Mouse (Mus musculus) forebrain, embryonic 12.5 days (tissue): ENCODE measurements around the gene Rerg. TPM values are rescaled to one million over a fixed set of nuclear protein-coding genes. Genes with fewer than 3 reads are reported as not detected.
"Not testable (repeated sequence)": the region's sequence is repeated elsewhere in the genome, so short reads cannot be mapped to it uniquely, and the experiment has no call there.

ENCODE experiments used
- ATAC-seq: fragments of 200-750 bp; cut with Nextera tagmentation; 2 replicates; pipeline ENCODE4 v1.8.0; 2017; ENCODE audit warnings: moderate TSS enrichment; ENCODE audit not compliant: low FRiP score
- H3K27ac ChIP-seq: fragments of 300-500 bp; sonication (generic); 2 replicates; pipeline ENCODE4 v1.5.1; 2016; ENCODE audit warnings: mild to moderate bottlenecking
- H3K27me3 ChIP-seq: fragments of 300-500 bp; sonication (generic); 2 replicates; pipeline ENCODE4 v1.6.1; 2016; ENCODE audit warnings: mild to moderate bottlenecking
- H3K36me3 ChIP-seq: fragments of 300-500 bp; sonication (generic); replicated peaks from 2 replicates; pipeline ENCODE4 v1.6.1; 2016; ENCODE audit warnings: mild to moderate bottlenecking
- H3K4me1 ChIP-seq: fragments of 300-500 bp; sonication (generic); 2 replicates; pipeline ENCODE4 v1.6.1; 2016
- H3K4me2 ChIP-seq: fragments of 300-500 bp; sonication (generic); 2 replicates; pipeline ENCODE4 v1.6.1; 2016; ENCODE audit warnings: mild to moderate bottlenecking, moderate library complexity
- H3K4me3 ChIP-seq: fragments of 300-500 bp; sonication (generic); replicated peaks from 2 replicates; pipeline ENCODE4 v1.5.1; 2016; ENCODE audit warnings: mild to moderate bottlenecking
- H3K9ac ChIP-seq: fragments of 300-500 bp; sonication (generic); 2 replicates; pipeline ENCODE4 v1.6.1; 2016; ENCODE audit warnings: mild to moderate bottlenecking
- H3K9me3 ChIP-seq: fragments of 300-500 bp; sonication (generic); 2 replicates; pipeline ENCODE4 v1.6.1; 2016
- WGBS: fragments of 180-500 bp; shearing (Covaris S2); methylation state at CpG from one replicate; pipeline ENCODE4 v1.1.7; 2016; 5-methylcytosine and 5-hydroxymethylcytosine counted together
- polyA plus RNA-seq: library from polyadenylated mRNA; unstranded; fragments of >200 nt; fragmentation: Nextera tagmentation; extraction: Ambion mirVana; gene quantifications from 2 replicates; pipeline ENCODE4 v1.2.1, GENCODE M21; 2016

Rerg gene
- polyA plus RNA-seq, 1 experiment from 2014 or later: 4.2 TPM

DNA sequence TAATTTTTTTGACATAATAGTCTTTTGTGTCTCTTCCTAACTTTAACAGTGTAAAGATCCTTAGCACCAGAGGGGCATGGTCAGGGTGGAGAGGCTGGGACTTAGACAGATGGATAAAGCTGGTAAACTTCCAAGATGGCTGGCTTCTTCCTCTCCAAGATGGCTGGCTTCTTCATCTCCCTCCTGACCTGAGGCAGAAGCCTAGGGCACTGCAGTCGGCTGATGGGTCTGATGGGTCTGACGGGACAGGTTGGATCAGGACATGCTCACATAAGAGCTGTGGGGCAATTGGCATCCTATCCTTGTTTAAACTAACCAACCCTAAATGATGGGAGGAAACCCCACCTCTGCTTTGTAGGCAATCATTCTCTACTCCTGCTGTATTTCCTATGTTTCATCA, 112.0 kb downstream of the Rerg start:
- ATAC-seq: no peak
- Histone ChIP-seq H3K9me3 (no peaks in the 10 kb centered on the region), H3K9ac (no peak overlapping the region), H3K27ac (no peak overlapping the region), H3K27me3 (no peaks in the 10 kb centered on the region), H3K4me3 (no peak overlapping the region), H3K4me2 (no peak overlapping the region), H3K36me3 (no peaks in the 10 kb centered on the region), H3K4me1 (peaks cover under 1% of the 10 kb centered on the region; the same call in 1 of the 2 replicates)
- 92% methylated on average over 2 of the region's 2 CpGs for WGBS

DNA sequence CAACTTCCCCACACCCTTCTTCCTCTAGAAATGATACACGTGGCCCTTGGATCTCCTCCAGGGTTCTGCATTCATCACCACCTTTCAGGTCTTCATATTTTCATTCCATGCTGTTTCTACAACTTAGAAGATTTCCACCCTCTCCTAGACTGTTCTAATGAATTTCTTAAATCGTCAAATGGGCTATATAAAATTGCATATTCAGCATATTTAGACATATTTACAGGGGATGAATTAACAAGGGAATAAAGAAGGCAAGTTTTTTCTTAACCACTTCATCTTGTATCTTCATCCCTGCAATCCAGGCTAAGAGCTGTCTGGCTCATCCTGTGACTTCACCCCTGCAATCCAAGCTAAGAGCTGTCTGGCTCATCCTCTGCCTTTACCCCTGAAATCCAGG, 116.2 kb downstream of the Rerg start:
- Histone ChIP-seq H3K4me1 (no peaks in the 10 kb centered on the region), H3K27me3 (no peaks in the 10 kb centered on the region), H3K27ac (no peak overlapping the region), H3K9me3 (peaks cover 4% of the 10 kb centered on the region; the same call in 1 of the 2 replicates), H3K36me3 (no peaks in the 10 kb centered on the region), H3K9ac (no peak overlapping the region), H3K4me2 (no peak overlapping the region), H3K4me3 (no peak overlapping the region)
- whole genome bisulfite sequencing: 83% methylated on average over 2 of the region's 2 CpGs
- ATAC-seq: no peak

- H3K4me2 ChIP-seq: no peak overlapping the region
- H3K4me1 ChIP-seq: no peaks in the 10 kb centered on the region
- ATAC-seq: no peak
- no peak overlapping the region for H3K9ac ChIP-seq
- no peaks in the 10 kb centered on the region for H3K36me3 ChIP-seq
- WGBS: 79% methylated on average over 5 of the region's 5 CpGs
- peaks cover 4% of the 10 kb centered on the region; the same call in 1 of the 2 replicates for H3K9me3 ChIP-seq
- no peak overlapping the region for H3K27ac ChIP-seq
- H3K4me3 ChIP-seq: no peak overlapping the region
- H3K27me3 ChIP-seq: no peaks in the 10 kb centered on the region
These were observed 116.8 kb downstream of the Rerg start for GRCm38 (mm10) chr6:137053464-137053863.

DNA sequence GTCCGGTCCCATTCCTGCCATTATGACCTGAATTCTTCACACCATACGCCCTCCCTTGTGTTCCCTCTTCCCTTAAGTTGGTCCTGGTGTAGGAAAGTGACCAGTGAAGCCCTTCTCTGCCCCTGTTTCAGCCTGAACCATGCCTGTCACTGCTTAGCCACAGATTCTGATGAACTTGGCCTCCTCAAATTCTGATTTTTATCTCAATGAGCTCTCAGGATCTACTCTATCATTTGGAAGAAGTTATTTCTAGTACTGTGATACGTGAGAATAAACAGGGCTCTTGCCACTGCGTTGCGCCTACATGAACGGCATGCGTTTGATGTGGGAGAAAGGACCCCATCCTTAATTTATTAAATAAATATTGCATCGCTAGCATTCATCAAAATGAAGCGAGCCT, 117.3 kb downstream of the Rerg start:
- Histone ChIP-seq H3K9ac (no peak overlapping the region), H3K27ac (no peak overlapping the region), H3K4me1 (no peaks in the 10 kb centered on the region), H3K9me3 (peaks cover 4% of the 10 kb centered on the region; the same call in 1 of the 2 replicates), H3K4me3 (no peak overlapping the region), H3K27me3 (no peaks in the 10 kb centered on the region), H3K36me3 (no peaks in the 10 kb centered on the region), H3K4me2 (no peak overlapping the region)
- WGBS: 96% methylated on average over 9 of the region's 9 CpGs
- no peak for ATAC-seq

GRCm38 (mm10) chr6:137047036-137047435, 123.3 kb downstream of the Rerg start:
- no peaks in the 10 kb centered on the region for H3K4me1 ChIP-seq
- H3K27ac ChIP-seq: no peak overlapping the region
- ATAC-seq: no peak
- H3K9ac ChIP-seq: no peak overlapping the region
- no peak overlapping the region for H3K4me2 ChIP-seq
- WGBS: 91% methylated on average over 11 of the region's 11 CpGs
- H3K27me3 ChIP-seq: no peaks in the 10 kb centered on the region
- H3K4me3 ChIP-seq: no peak overlapping the region
- H3K36me3 ChIP-seq: no peaks in the 10 kb centered on the region
- peaks cover 4% of the 10 kb centered on the region; the same call in 1 of the 2 replicates for H3K9me3 ChIP-seq

DNA sequence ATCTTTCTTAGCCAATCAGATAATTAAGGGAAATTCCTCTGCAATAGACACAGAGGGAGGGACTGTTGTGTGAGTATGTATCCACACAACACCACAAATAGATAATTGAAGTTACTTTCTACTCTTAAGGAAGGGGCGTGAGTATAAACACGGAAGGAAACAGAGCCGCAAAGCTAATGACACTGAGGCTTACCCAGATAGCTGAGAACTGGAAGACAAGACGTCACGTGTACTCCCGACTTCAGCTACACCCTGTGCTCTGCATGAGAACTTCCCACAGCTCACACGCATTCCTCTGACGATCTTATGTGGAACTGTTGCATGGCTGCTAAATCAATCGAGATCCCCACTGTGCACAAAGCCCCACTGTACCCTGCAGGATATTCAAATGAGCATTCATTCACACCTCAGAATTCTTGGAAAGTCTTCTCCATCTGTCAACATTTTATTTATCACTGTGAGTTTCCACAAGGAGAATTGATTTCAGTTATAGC, 125.2 kb downstream of the Rerg start:
- Histone ChIP-seq H3K27ac (no peak overlapping the region), H3K36me3 (no peaks in the 10 kb centered on the region), H3K4me2 (no peak overlapping the region), H3K9me3 (peaks cover 4% of the 10 kb centered on the region; the same call in 1 of the 2 replicates), H3K4me1 (no peaks in the 10 kb centered on the region), H3K27me3 (no peaks in the 10 kb centered on the region), H3K4me3 (no peak overlapping the region), H3K9ac (no peak overlapping the region)
- no peak for ATAC-seq
- WGBS: 83% methylated on average over 9 of the region's 9 CpGs

DNA sequence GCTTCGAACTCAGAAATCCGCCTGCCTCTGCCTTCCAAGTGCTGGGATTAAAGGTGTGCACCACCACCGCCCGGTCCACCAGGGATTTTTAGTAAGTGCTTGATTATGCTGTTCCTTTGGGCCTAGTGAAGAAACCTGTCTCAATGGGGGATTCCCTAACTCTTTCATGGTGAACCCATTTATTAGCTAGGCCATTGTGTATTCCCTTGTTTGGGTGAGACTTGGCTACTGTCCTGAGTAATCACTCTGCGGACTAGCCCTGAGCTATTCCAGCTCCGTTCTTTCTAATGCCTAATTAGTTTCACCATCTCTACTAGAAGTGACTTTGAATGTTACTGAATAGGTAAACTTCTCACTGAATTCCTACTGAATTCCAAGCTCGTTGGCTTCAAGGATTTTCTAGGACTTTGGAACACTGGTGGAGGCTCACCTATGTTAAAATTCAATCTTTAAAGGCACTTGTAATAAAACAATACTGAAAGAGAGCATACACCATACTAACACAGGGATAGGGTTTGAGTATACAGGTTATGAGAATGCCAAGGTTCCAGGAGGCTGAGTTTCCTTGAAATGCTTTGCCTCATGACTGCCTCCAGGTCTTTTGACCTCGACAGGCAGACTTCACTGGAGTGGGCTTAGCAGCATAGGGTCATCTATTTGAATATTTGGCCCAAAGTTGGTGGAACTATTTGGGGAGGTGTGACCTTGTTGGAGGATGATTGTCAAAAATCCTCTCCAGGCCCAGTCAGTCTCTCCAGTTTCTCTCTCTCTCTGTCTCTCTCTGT, 134.5 kb downstream of the Rerg start:
- not testable (repeated sequence) for H3K9me3 ChIP-seq, H3K4me2 ChIP-seq, H3K9ac ChIP-seq, H3K36me3 ChIP-seq, H3K27ac ChIP-seq, H3K27me3 ChIP-seq, H3K4me1 ChIP-seq, ATAC-seq, H3K4me3 ChIP-seq
- 82% methylated on average over 8 of the region's 8 CpGs for WGBS

DNA sequence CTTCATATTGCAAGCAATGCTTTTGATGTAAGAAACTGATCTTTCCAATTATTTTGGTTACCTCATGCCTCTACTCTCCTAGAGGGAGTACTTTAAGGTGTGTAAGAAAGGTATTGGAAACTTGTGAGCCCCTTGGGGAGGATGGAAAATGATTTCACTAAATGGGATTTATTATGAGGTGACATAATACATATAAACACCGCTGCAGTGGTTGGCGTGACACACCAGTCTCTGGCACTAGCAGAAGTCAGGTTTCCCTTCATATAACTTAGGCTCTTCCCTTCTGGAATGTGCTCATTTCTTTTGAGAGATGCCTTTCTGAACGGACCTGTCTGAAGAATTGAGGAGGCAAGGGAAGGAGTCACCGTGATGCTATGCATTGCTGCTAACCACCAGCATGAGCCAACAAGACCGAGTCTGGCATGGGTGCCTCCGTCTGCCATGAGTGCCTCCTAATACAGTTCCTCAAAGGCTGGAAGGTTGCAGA, 139.6 kb downstream of the Rerg start:
- Histone ChIP-seq H3K4me3 (no peak overlapping the region), H3K4me2 (no peak overlapping the region), H3K36me3 (no peaks in the 10 kb centered on the region), H3K9me3 (no peaks in the 10 kb centered on the region), H3K27me3 (no peaks in the 10 kb centered on the region), H3K4me1 (no peaks in the 10 kb centered on the region), H3K27ac (no peak overlapping the region), H3K9ac (no peak overlapping the region)
- 84% methylated on average over 6 of the region's 6 CpGs for WGBS
- no peak for ATAC-seq

DNA sequence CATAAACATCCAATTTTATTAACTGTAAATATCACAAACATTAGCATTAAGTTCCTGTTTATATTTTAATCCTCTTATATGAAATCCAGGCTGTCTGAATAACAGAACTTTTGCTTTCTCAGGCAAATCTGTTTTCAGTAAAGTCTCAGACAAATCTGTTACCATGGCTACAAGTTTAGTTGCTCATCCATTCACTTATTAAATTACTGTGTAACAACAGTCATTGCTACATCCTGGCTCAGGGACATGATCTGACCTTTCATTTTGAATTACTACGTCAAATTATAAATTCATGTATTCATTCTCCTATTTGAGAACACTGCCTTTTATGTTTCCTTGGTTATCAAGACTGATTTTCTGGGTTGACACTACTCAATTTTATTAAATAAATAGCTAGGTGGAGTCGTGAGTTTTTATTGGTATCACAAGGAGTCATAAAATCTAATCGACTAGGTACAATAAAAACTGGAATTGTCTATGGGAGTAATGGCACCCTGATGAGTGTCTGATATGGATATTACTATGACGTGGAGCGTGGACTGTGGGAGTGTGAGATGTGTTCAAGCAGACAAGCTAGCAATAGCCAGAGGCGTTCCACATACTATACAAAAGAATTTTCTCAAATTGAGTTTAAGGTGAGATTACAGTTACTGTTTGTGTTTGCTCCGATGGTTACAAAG, 140.2 kb downstream of the Rerg start:
- no peak overlapping the region for H3K4me3 ChIP-seq
- WGBS: 86% methylated on average over 7 of the region's 7 CpGs

GRCm38 (mm10) chr6:137025461-137025860, 144.8 kb downstream of the Rerg start:
- H3K27me3 ChIP-seq: no peaks in the 10 kb centered on the region
- H3K27ac ChIP-seq: no peak overlapping the region
- no peak overlapping the region for H3K4me2 ChIP-seq
- no peaks in the 10 kb centered on the region for H3K4me1 ChIP-seq
- H3K9ac ChIP-seq: no peak overlapping the region
- ATAC-seq: no peak
- no peak overlapping the region for H3K4me3 ChIP-seq
- H3K36me3 ChIP-seq: no peaks in the 10 kb centered on the region
- H3K9me3 ChIP-seq: no peaks in the 10 kb centered on the region
- WGBS: 70% methylated on average over 5 of the region's 5 CpGs

More for the DNA sequence above, 140.2 kb downstream of the Rerg start:
- Histone ChIP-seq H3K9ac (no peak overlapping the region), H3K9me3 (no peaks in the 10 kb centered on the region), H3K27me3 (no peaks in the 10 kb centered on the region), H3K4me1 (no peaks in the 10 kb centered on the region), H3K27ac (no peak overlapping the region), H3K4me2 (no peak overlapping the region), H3K36me3 (no peaks in the 10 kb centered on the region)
- no peak for ATAC-seq

- Histone ChIP-seq H3K4me1 (no peaks in the 10 kb centered on the region), H3K9ac (no peak overlapping the region), H3K36me3 (no peaks in the 10 kb centered on the region), H3K9me3 (no peaks in the 10 kb centered on the region), H3K27ac (no peak overlapping the region), H3K27me3 (no peaks in the 10 kb centered on the region), H3K4me2 (no peak overlapping the region), H3K4me3 (no peak overlapping the region)
- no peak for ATAC-seq
- 84% methylated on average over 2 of the region's 2 CpGs for WGBS
These were observed 145.8 kb downstream of the Rerg start for GRCm38 (mm10) chr6:137024541-137024940.

DNA sequence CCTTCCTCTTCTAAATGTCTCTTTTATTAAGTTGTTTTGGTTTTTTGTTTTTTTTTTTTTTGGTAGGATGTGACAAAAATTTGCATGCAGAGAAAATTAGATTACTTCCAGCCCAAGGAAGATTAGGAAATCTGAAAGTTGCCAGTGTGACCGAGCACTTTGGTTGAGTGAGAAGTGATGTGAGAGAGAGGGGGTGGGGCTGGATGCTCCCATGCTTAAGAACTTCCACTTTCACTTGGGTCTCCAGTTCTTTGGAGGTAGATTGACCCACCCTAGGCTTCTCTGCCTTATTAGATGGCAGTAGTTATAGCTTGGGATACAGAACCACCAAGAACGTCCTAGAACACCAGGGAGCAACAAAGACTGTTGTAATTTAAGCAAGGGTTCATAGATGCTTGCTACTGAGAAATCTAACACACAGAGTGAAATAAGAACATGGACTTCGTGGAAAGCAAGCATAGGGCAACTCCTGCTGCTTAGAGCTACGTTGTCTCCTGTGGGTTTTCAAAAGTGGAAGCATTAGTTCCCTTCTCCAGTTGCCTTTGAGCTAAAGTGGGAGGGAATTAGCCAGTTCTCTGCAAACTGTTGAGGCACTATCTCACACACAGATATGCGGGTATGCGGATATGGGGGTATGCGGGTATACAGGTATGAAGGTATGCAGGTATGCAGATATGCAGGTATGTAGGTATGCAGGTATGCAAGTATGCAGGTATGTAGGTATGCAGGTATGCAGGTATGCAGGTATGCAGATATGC, 152.9 kb downstream of the Rerg start:
- Histone ChIP-seq H3K4me2 (no peak overlapping the region), H3K4me3 (no peak overlapping the region), H3K27ac (no peak overlapping the region), H3K9me3 (no peaks in the 10 kb centered on the region), H3K9ac (no peak overlapping the region), H3K36me3 (no peaks in the 10 kb centered on the region), H3K4me1 (no peaks in the 10 kb centered on the region), H3K27me3 (no peaks in the 10 kb centered on the region)
- WGBS: 89% methylated on average over 7 of the region's 7 CpGs
- no peak for ATAC-seq
